Mouse (Mus musculus) hindbrain, postnatal 0 days (tissue): ENCODE data around the gene Rmnd5b. TPM values are rescaled to one million over a fixed set of nuclear protein-coding genes. Genes with fewer than 3 reads are reported as not detected.

ENCODE experiments used
- ATAC-seq: fragments of 200-750 bp; cut with Nextera tagmentation; 2 replicates; pipeline ENCODE4 v1.8.0; 2017; ENCODE audit warnings: mild to moderate bottlenecking, moderate TSS enrichment, moderate library complexity
- DNase-seq: peaks from one replicate; pipeline ENCODE4 v3.0.0-alpha.2; 2015; ENCODE audit warnings: low spot score
- H3K27ac ChIP-seq: fragments of 300-500 bp; sonication (generic); 2 replicates; pipeline ENCODE4 v1.5.1; 2014; ENCODE audit warnings: mild to moderate bottlenecking
- H3K27me3 ChIP-seq: fragments of 300-500 bp; sonication (generic); 2 replicates; pipeline ENCODE4 v1.6.1; 2014; ENCODE audit warnings: low read length, mixed read lengths; ENCODE audit not compliant: insufficient read depth
- H3K36me3 ChIP-seq: fragments of 300-500 bp; sonication (generic); 2 replicates; pipeline ENCODE4 v1.6.1; 2014; ENCODE audit warnings: low read length, mixed read lengths; ENCODE audit not compliant: insufficient read depth
- H3K4me1 ChIP-seq: fragments of 300-500 bp; sonication (generic); 2 replicates; pipeline ENCODE4 v1.6.1; 2014; ENCODE audit warnings: antibody characterized with exemption, low read length, mixed read lengths; ENCODE audit not compliant: insufficient read depth
- H3K4me2 ChIP-seq: fragments of 300-500 bp; sonication (generic); 2 replicates; pipeline ENCODE4 v1.6.1; 2014; ENCODE audit warnings: low read depth, mild to moderate bottlenecking, low read length, moderate library complexity, mixed read lengths
- H3K4me3 ChIP-seq: fragments of 300-500 bp; sonication (generic); 2 replicates; pipeline ENCODE4 v1.5.1; 2014; ENCODE audit warnings: low read length
- H3K9ac ChIP-seq: fragments of 300-500 bp; sonication (generic); replicated peaks from 2 replicates; pipeline ENCODE4 v1.6.1; 2014; ENCODE audit warnings: mild to moderate bottlenecking, low read length, moderate library complexity, mixed read lengths
- H3K9me3 ChIP-seq: fragments of 300-500 bp; sonication (generic); 2 replicates; pipeline ENCODE4 v1.6.1; 2016; ENCODE audit warnings: low read length, mixed read lengths
- CTCF ChIP-seq: IDR thresholded peaks from 2 replicates; pipeline ENCODE4 v1.5.1; 2016; ENCODE audit warnings: antibody characterized with exemption, control low read depth, low read depth
- WGBS: fragments of 180-500 bp; shearing (Covaris S2); extraction: QIAGEN DNeasy Blood & Tissue Kit; methylation state at CpG from one replicate; pipeline ENCODE4 v1.1.7; 2014; 5-methylcytosine and 5-hydroxymethylcytosine counted together
- polyA plus RNA-seq: library from polyadenylated mRNA; unstranded; fragments of >200 nt; fragmentation: Nextera tagmentation; extraction: Ambion mirVana; gene quantifications from 2 replicates; pipeline ENCODE4 v1.2.1, GENCODE M21; 2015
- total RNA-seq: library from RNA; depleted of rRNA; stranded (reverse); fragments of >200 nt; gene quantifications from 2 replicates; pipeline ENCODE4 v1.2.3, GENCODE M21; 2014

Gene Rmnd5b
- total and polyA plus RNA-seq, 2 experiments from 2014 or later: 63.8 to 99.9 TPM

- peak; percentile 56 for DNase-seq
- Histone ChIP-seq H3K27me3 (no peaks in the 10 kb centered on the region), H3K9ac (no peak overlapping the region), H3K4me2 (no peak overlapping the region), H3K36me3 (peaks cover 5% of the 10 kb centered on the region; the same call in 1 of the 2 replicates), H3K9me3 (no peaks in the 10 kb centered on the region), H3K4me3 (no peak overlapping the region), H3K4me1 (peaks cover 4% of the 10 kb centered on the region; the same call in 1 of the 2 replicates), H3K27ac (peak overlapping the region; percentile 48; the same call in 1 of the 2 replicates)
- peak; percentile 30; the same call in 1 of the 2 replicates for ATAC-seq
- 53% methylated on average over 13 of the region's 13 CpGs for WGBS
- TF ChIP-seq CTCF: no peak
Measured at GRCm38 (mm10) chr11:51645293-51645692, 9.6 kb upstream of the Rmnd5b start.

GRCm38 (mm10) chr11:51644217-51644616, 8.5 kb upstream of the Rmnd5b start:
- no peaks in the 10 kb centered on the region for H3K27me3 ChIP-seq
- peaks cover 5% of the 10 kb centered on the region; the same call in 1 of the 2 replicates for H3K36me3 ChIP-seq
- H3K4me3 ChIP-seq: no peak overlapping the region
- H3K4me1 ChIP-seq: no peaks in the 10 kb centered on the region
- H3K9ac ChIP-seq: no peak overlapping the region
- DNase-seq (no peak), ATAC-seq (no peak)
- H3K27ac ChIP-seq: peak overlapping the region; percentile 60; the same call in 1 of the 2 replicates
- no peak for TF ChIP-seq CTCF
- H3K4me2 ChIP-seq: no peak overlapping the region
- no peaks in the 10 kb centered on the region for H3K9me3 ChIP-seq
- 56% methylated on average over 16 of the region's 16 CpGs for WGBS

GRCm38 (mm10) chr11:51643761-51644160, 8.1 kb upstream of the Rmnd5b start:
- 0 out of 2 replicates have a peak overlapping the region, but pooled peaks have one; percentile 13 for H3K9ac ChIP-seq
- H3K36me3 ChIP-seq: peaks cover 5% of the 10 kb centered on the region; the same call in 1 of the 2 replicates
- no peak overlapping the region for H3K4me3 ChIP-seq
- no peak for TF ChIP-seq CTCF
- H3K27ac ChIP-seq: peak overlapping the region; percentile 60; the same call in 1 of the 2 replicates
- H3K4me2 ChIP-seq: peak overlapping the region; percentile 13; the same call in 1 of the 2 replicates
- WGBS: 33% methylated on average over 15 of the region's 15 CpGs
- peak; percentile 50 for ATAC-seq
- DNase-seq: peak; percentile 56
- no peaks in the 10 kb centered on the region for H3K27me3 ChIP-seq
- no peaks in the 10 kb centered on the region for H3K4me1 ChIP-seq
- no peaks in the 10 kb centered on the region for H3K9me3 ChIP-seq

GRCm38 (mm10) chr11:51643202-51643601, 7.5 kb upstream of the Rmnd5b start:
- TF ChIP-seq CTCF: no peak
- H3K9me3 ChIP-seq: no peaks in the 10 kb centered on the region
- ATAC-seq: no peak
- H3K27ac ChIP-seq: 0 out of 2 replicates have a peak overlapping the region, but pooled peaks have one; percentile 60
- no peaks in the 10 kb centered on the region for H3K4me1 ChIP-seq
- 65% methylated on average over 9 of the region's 9 CpGs for WGBS
- H3K9ac ChIP-seq: 0 out of 2 replicates have a peak overlapping the region, but pooled peaks have one; percentile 13
- peak overlapping the region; percentile 13; the same call in 1 of the 2 replicates for H3K4me2 ChIP-seq
- DNase-seq: no peak
- no peak overlapping the region for H3K4me3 ChIP-seq
- H3K27me3 ChIP-seq: no peaks in the 10 kb centered on the region
- H3K36me3 ChIP-seq: peaks cover 5% of the 10 kb centered on the region; the same call in 1 of the 2 replicates

GRCm38 (mm10) chr11:51640748-51641147, 5.1 kb upstream of the Rmnd5b start:
- no peaks in the 10 kb centered on the region for H3K9me3 ChIP-seq
- ATAC-seq (no peak), DNase-seq (no peak)
- no peaks in the 10 kb centered on the region for H3K27me3 ChIP-seq
- peaks cover 5% of the 10 kb centered on the region; the same call in 1 of the 2 replicates for H3K36me3 ChIP-seq
- no peak overlapping the region for H3K9ac ChIP-seq
- WGBS: 72% methylated on average over 7 of the region's 7 CpGs
- H3K4me3 ChIP-seq: no peak overlapping the region
- no peak for TF ChIP-seq CTCF
- no peak overlapping the region for H3K27ac ChIP-seq
- no peak overlapping the region for H3K4me2 ChIP-seq
- peaks cover 7% of the 10 kb centered on the region; the same call in 1 of the 2 replicates for H3K4me1 ChIP-seq

- DNase-seq (no peak), ATAC-seq (no peak)
- WGBS: 72% methylated on average over 5 of the region's 5 CpGs
- no peak overlapping the region for H3K4me3 ChIP-seq
- no peak for TF ChIP-seq CTCF
- H3K4me1 ChIP-seq: peaks cover 12% of the 10 kb centered on the region
- no peak overlapping the region for H3K9ac ChIP-seq
- no peaks in the 10 kb centered on the region for H3K27me3 ChIP-seq
- 0 out of 2 replicates have a peak overlapping the region, but pooled peaks have one; percentile 39 for H3K4me2 ChIP-seq
- 0 out of 2 replicates have a peak overlapping the region, but pooled peaks have one; percentile 28 for H3K27ac ChIP-seq
- no peaks in the 10 kb centered on the region for H3K9me3 ChIP-seq
- peaks cover 2% of the 10 kb centered on the region; the same call in 1 of the 2 replicates for H3K36me3 ChIP-seq
Measured at GRCm38 (mm10) chr11:51638497-51638896, 2.8 kb upstream of the Rmnd5b start.

- Histone ChIP-seq H3K27ac (0 out of 2 replicates have a peak overlapping the region, but pooled peaks have one; percentile 28), H3K4me1 (peaks cover 12% of the 10 kb centered on the region), H3K9ac (no peak overlapping the region), H3K27me3 (no peaks in the 10 kb centered on the region), H3K4me2 (peak overlapping the region; percentile 39; the same call in 1 of the 2 replicates), H3K9me3 (no peaks in the 10 kb centered on the region), H3K4me3 (no peak overlapping the region), H3K36me3 (no peaks in the 10 kb centered on the region)
- WGBS: 5% methylated on average over 17 of the region's 17 CpGs
- no peak for TF ChIP-seq CTCF
- ATAC-seq: no peak
- DNase-seq: peak; percentile 50
Measured at GRCm38 (mm10) chr11:51637971-51638414, 2.3 kb upstream of the Rmnd5b start.
